Mouse (Mus musculus) hindbrain, embryonic 15.5 days (tissue): ENCODE measurements at regions not wholly inside any gene's neighbourhood (a gene's known extent, or its start where the extent isn't known, plus 50 kb on each side); places are given as distances from the start of the nearest gene placed in this dataset.

Experiments
- ATAC-seq: fragments of 200-750 bp; cut with Nextera tagmentation; 2 replicates; pipeline ENCODE4 v1.8.0; 2017; ENCODE audit warnings: low read depth, moderate number of reproducible peaks, moderate TSS enrichment; ENCODE audit not compliant: low FRiP score
- H3K27ac ChIP-seq: fragments of 300-500 bp; sonication (generic); replicated peaks from 2 replicates; pipeline ENCODE4 v1.5.1; 2015; ENCODE audit warnings: mild to moderate bottlenecking, inconsistent platforms
- H3K27me3 ChIP-seq: fragments of 300-500 bp; sonication (generic); 2 replicates; pipeline ENCODE4 v1.6.1; 2015; ENCODE audit warnings: control low read depth, inconsistent platforms
- H3K36me3 ChIP-seq: fragments of 300-500 bp; sonication (generic); 2 replicates; pipeline ENCODE4 v1.6.1; 2015; ENCODE audit warnings: control low read depth, inconsistent platforms
- H3K4me1 ChIP-seq: fragments of 300-500 bp; sonication (generic); replicated peaks from 2 replicates; pipeline ENCODE4 v1.6.1; 2015; ENCODE audit warnings: control low read depth, inconsistent platforms
- H3K4me2 ChIP-seq: fragments of 300-500 bp; sonication (generic); 2 replicates; pipeline ENCODE4 v1.6.1; 2015; ENCODE audit warnings: moderate library complexity, mild to moderate bottlenecking, inconsistent platforms
- H3K4me3 ChIP-seq: fragments of 300-500 bp; sonication (generic); 2 replicates; pipeline ENCODE4 v1.5.1; 2015; ENCODE audit warnings: mild to moderate bottlenecking, inconsistent platforms
- H3K9ac ChIP-seq: fragments of 300-500 bp; sonication (generic); 2 replicates; pipeline ENCODE4 v1.6.1; 2015; ENCODE audit warnings: inconsistent platforms
- H3K9me3 ChIP-seq: fragments of 300-500 bp; sonication (generic); 2 replicates; pipeline ENCODE4 v1.6.1; 2016; ENCODE audit warnings: control low read depth, inconsistent platforms
- WGBS: fragments of 180-500 bp; shearing (Covaris S2); methylation state at CpG from one replicate; pipeline ENCODE4 v1.1.7; 2015; 5-methylcytosine and 5-hydroxymethylcytosine counted together

- no peaks in the 10 kb centered on the region for H3K9me3 ChIP-seq
- H3K4me2 ChIP-seq: no peak overlapping the region
- H3K36me3 ChIP-seq: no peaks in the 10 kb centered on the region
- no peak overlapping the region for H3K27ac ChIP-seq
- 87% methylated on average over 8 of the region's 8 CpGs for WGBS
- H3K4me1 ChIP-seq: no peaks in the 10 kb centered on the region
- H3K9ac ChIP-seq: no peak overlapping the region
- H3K27me3 ChIP-seq: no peaks in the 10 kb centered on the region
- H3K4me3 ChIP-seq: no peak overlapping the region
- no peak for ATAC-seq
Observed at GRCm38 (mm10) chr3:149436420-149436819, 446.1 kb upstream of the Adgrl2 start.

DNA sequence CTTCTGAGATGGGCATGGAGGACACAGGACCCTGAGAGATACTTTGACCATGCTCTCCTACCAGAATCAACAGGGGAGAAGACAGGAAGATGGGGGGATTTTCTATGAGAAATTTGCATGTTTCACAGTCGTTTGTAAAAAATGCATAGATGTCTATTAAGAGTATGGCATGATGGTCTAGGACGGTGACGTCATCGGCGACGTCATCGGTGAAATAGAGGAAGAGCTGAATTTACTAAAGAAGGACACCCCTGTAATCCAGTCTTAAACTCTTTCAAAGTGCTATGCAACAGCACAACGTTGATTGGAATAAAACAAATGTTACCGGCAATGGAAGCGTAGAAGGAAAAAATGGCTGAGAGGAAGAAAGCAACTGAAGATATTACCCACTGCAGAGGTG lies 441.4 kb upstream of the Adgrl2 start:
- WGBS: 97% methylated on average over 10 of the region's 10 CpGs
- H3K4me1 ChIP-seq: no peaks in the 10 kb centered on the region

GRCm38 (mm10) chr3:149426023-149426759 lies 435.8 kb upstream of the Adgrl2 start:
- H3K9me3 ChIP-seq: no peaks in the 10 kb centered on the region
- no peaks in the 10 kb centered on the region for H3K36me3 ChIP-seq
- peak overlapping the region; percentile 25 for H3K4me2 ChIP-seq
- H3K27me3 ChIP-seq: no peaks in the 10 kb centered on the region
- 53% methylated on average over 18 of the region's 18 CpGs for WGBS
- no peak for ATAC-seq
- H3K4me3 ChIP-seq: no peak overlapping the region
- H3K4me1 ChIP-seq: no peaks in the 10 kb centered on the region; the same call in 1 of the 2 replicates
- no peak overlapping the region for H3K9ac ChIP-seq
- H3K27ac ChIP-seq: no peak overlapping the region

More for the DNA sequence above, 441.4 kb upstream of the Adgrl2 start:
- no peak overlapping the region for H3K4me3 ChIP-seq
- no peaks in the 10 kb centered on the region for H3K9me3 ChIP-seq
- no peaks in the 10 kb centered on the region for H3K27me3 ChIP-seq
- ATAC-seq: no peak
- H3K27ac ChIP-seq: no peak overlapping the region
- no peak overlapping the region for H3K9ac ChIP-seq
- H3K36me3 ChIP-seq: no peaks in the 10 kb centered on the region
- H3K4me2 ChIP-seq: no peak overlapping the region

DNA sequence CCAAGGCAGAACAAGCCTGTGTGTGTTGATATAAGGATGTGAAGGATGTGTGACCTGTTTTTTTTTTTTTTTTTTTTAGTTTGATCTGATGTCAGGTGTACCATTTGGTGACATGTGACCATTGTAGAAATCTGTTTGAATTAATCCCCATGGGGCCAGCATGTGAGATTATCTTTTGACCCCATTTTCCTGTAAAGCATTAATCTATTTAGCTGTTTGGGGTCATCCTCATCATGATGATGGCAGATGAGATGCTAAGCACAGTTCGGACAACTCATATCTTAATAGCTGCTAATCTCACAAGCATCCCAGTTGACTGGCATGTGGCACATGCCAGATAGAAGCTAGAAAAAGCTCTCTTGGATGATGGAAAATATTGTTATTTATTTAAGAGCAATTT lies 434.0 kb upstream of the Adgrl2 start:
- Histone ChIP-seq H3K4me1 (no peaks in the 10 kb centered on the region; the same call in 1 of the 2 replicates), H3K27ac (no peak overlapping the region), H3K36me3 (no peaks in the 10 kb centered on the region), H3K27me3 (no peaks in the 10 kb centered on the region), H3K9ac (no peak overlapping the region), H3K9me3 (no peaks in the 10 kb centered on the region), H3K4me3 (no peak overlapping the region), H3K4me2 (no peak overlapping the region)
- no peak for ATAC-seq
- 83% methylated on average over 1 of the region's 1 CpGs for WGBS

DNA sequence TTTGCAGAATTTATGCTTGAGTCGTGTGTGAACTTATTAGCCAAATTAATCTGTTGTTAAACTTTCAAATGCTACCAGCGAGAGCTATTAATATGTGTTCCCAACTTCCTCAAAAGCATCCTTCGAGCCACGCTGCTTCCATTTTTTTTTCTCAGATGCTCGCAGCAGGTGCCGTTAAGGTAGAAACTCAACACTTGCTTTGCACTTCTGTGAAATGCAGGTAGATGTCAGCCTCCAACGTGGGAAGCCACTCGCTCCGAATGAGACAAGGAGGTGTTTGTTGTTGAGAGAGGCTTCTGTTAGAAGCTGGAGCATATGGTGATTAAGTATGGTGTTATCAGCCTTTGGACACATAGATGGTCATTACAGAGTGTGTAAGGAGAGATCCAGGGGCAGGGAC lies 433.1 kb upstream of the Adgrl2 start:
- 70% methylated on average over 9 of the region's 9 CpGs for WGBS
- H3K36me3 ChIP-seq: no peaks in the 10 kb centered on the region
- no peak overlapping the region for H3K4me2 ChIP-seq
- no peak overlapping the region for H3K27ac ChIP-seq
- H3K4me3 ChIP-seq: no peak overlapping the region
- H3K27me3 ChIP-seq: no peaks in the 10 kb centered on the region
- H3K9ac ChIP-seq: no peak overlapping the region
- H3K4me1 ChIP-seq: no peaks in the 10 kb centered on the region; the same call in 1 of the 2 replicates
- no peak for ATAC-seq
- H3K9me3 ChIP-seq: no peaks in the 10 kb centered on the region

GRCm38 (mm10) chr3:149415081-149415480 lies 424.7 kb upstream of the Adgrl2 start:
- Histone ChIP-seq H3K36me3 (no peaks in the 10 kb centered on the region), H3K9me3 (no peaks in the 10 kb centered on the region), H3K27ac (no peak overlapping the region), H3K9ac (no peak overlapping the region), H3K27me3 (no peaks in the 10 kb centered on the region), H3K4me3 (no peak overlapping the region), H3K4me1 (no peaks in the 10 kb centered on the region), H3K4me2 (no peak overlapping the region)
- 88% methylated on average over 4 of the region's 4 CpGs for WGBS
- ATAC-seq: no peak

DNA sequence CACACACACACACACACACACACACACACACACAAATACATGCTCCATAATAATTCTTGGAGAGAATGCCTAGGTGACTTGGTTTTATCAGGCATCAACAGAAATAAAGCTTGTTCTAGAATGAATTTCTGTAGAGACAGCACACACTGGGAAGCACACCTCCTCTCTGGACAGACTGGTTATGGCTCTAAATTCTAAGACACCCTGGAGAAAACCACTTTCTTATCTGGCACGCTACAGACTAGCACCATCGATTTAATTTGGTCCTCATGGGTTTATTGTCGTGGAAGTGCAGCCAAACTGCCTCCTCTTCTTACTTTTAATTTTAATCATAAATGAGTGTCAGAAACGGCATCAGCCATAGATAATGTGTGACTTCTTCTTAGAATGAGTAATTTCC lies 422.8 kb upstream of the Adgrl2 start:
- no peaks in the 10 kb centered on the region for H3K36me3 ChIP-seq
- WGBS: 58% methylated on average over 4 of the region's 4 CpGs
- H3K4me3 ChIP-seq: no peak overlapping the region
- H3K9me3 ChIP-seq: no peaks in the 10 kb centered on the region
- H3K4me2 ChIP-seq: no peak overlapping the region
- no peaks in the 10 kb centered on the region for H3K27me3 ChIP-seq
- no peaks in the 10 kb centered on the region for H3K4me1 ChIP-seq
- no peak overlapping the region for H3K9ac ChIP-seq
- no peak for ATAC-seq
- no peak overlapping the region for H3K27ac ChIP-seq

DNA sequence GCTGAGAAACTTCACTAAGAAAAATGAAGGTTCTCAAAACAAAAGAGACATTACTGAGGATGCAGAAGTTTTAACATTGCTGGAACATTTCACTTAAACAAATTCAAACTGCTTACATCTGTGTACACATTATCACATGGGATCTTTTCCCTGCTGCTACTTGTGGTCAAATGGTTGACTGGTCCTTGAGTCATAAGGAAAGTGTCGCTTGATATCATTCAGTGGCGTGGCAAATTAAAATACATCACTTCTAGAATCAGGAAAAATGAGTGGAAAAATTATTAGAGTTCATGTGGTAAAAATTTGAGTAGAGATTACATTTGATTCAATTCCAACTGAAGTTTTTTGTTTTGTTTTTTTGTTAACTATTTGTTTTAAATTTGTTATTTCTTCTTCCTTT lies 420.2 kb upstream of the Adgrl2 start:
- no peak overlapping the region for H3K9ac ChIP-seq
- no peak overlapping the region for H3K27ac ChIP-seq
- H3K36me3 ChIP-seq: no peaks in the 10 kb centered on the region
- no peaks in the 10 kb centered on the region for H3K9me3 ChIP-seq
- no peaks in the 10 kb centered on the region for H3K27me3 ChIP-seq
- no peak overlapping the region for H3K4me2 ChIP-seq
- ATAC-seq: no peak
- no peaks in the 10 kb centered on the region for H3K4me1 ChIP-seq
- WGBS: 92% methylated on average over 2 of the region's 2 CpGs
- H3K4me3 ChIP-seq: no peak overlapping the region

DNA sequence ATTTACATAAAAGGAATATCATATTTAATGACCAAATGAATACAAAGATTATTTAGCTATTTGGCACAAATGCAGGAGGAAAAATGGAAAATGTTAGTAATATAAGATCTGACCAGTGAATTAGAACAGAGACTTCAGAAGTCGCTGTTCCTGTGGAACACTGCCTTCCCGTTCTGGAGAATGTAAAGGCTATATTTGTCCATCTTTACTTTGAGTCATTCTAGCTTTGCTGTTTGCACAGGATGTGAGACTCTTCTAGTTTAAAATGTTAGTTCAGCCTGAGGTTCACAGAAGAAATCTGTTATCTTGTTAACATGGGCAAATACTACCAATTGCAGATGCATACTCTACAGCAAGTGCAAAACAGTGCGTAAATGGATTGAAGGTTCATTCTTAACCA lies 418.5 kb upstream of the Adgrl2 start:
- no peak for ATAC-seq
- Histone ChIP-seq H3K4me1 (no peaks in the 10 kb centered on the region), H3K27ac (no peak overlapping the region), H3K9me3 (no peaks in the 10 kb centered on the region), H3K27me3 (no peaks in the 10 kb centered on the region), H3K4me2 (no peak overlapping the region), H3K9ac (no peak overlapping the region), H3K4me3 (no peak overlapping the region), H3K36me3 (no peaks in the 10 kb centered on the region)
- 87% methylated on average over 3 of the region's 3 CpGs for WGBS

DNA sequence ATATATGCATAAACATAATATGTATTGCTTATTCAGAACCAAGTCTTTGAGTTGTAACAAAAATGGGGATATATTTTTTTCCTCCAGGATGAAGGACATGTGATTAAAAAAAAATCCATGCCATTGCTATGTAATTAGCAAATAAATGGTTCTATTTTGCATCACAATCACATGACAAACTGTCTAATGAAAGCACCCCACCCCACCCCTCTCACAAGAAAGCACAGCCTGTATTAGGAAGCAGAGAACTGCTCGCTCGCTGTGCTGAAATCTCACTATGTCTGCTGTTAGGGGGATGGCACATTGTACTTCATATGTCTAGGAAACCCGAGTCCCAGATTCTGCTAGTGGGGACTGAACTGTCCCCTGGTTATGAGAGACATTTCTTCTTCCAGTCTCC lies 415.5 kb upstream of the Adgrl2 start:
- 48% methylated on average over 3 of the region's 3 CpGs for WGBS
- Histone ChIP-seq H3K9ac (no peak overlapping the region), H3K4me2 (no peak overlapping the region), H3K27me3 (no peaks in the 10 kb centered on the region), H3K36me3 (no peaks in the 10 kb centered on the region), H3K27ac (no peak overlapping the region), H3K4me1 (no peaks in the 10 kb centered on the region), H3K4me3 (no peak overlapping the region), H3K9me3 (no peaks in the 10 kb centered on the region)
- ATAC-seq: no peak

DNA sequence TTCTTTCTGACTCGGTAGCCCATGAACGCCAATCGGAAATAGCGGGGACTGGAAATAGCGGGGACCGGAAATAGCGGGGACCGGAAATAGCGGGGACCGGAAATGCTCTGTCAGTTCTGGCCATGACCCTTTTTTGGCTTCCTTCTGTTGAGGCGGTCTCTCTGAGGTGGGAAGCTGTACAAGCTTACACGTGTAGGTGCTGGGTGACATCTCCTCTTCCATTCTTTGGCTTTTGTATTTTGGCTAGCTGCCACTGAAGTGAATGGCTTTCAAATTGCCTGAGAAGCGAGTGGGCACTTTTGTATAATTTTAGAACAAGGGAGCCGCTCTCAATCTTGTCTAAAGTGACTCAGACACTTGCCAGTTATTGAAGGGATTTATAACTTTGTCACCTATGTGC lies 414.3 kb upstream of the Adgrl2 start:
- WGBS: 92% methylated on average over 14 of the region's 14 CpGs
- no peaks in the 10 kb centered on the region for H3K9me3 ChIP-seq
- no peaks in the 10 kb centered on the region for H3K4me1 ChIP-seq
- no peaks in the 10 kb centered on the region for H3K36me3 ChIP-seq
- H3K27me3 ChIP-seq: no peaks in the 10 kb centered on the region
- H3K9ac ChIP-seq: no peak overlapping the region
- no peak overlapping the region for H3K4me3 ChIP-seq
- no peak for ATAC-seq
- H3K27ac ChIP-seq: no peak overlapping the region
- H3K4me2 ChIP-seq: no peak overlapping the region

DNA sequence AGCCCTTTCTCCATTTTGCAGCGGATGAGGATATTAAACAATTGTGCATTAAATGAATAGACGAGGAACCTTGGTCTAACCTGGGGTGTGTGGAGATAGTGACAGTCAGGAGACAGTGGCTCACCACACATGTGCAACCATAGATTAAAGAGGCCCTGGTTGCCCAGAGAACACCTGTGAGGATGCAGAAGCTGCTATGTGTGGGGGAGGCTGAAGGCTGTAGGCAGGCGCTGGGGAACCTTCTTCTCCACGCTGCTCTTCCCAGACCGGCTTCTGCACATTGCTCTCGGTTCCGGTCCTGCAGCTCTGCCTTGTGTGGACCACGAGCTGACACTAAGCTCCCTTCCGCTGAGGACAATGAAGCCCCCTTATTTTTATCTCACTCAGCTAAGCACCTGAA lies 412.1 kb upstream of the Adgrl2 start:
- H3K27me3 ChIP-seq: no peaks in the 10 kb centered on the region
- 83% methylated on average over 9 of the region's 9 CpGs for WGBS
- no peak overlapping the region for H3K9ac ChIP-seq
- no peak overlapping the region for H3K4me3 ChIP-seq
- no peak overlapping the region for H3K4me2 ChIP-seq
- no peak overlapping the region for H3K27ac ChIP-seq
- H3K4me1 ChIP-seq: no peaks in the 10 kb centered on the region
- ATAC-seq: no peak
- no peaks in the 10 kb centered on the region for H3K9me3 ChIP-seq
- no peaks in the 10 kb centered on the region for H3K36me3 ChIP-seq

DNA sequence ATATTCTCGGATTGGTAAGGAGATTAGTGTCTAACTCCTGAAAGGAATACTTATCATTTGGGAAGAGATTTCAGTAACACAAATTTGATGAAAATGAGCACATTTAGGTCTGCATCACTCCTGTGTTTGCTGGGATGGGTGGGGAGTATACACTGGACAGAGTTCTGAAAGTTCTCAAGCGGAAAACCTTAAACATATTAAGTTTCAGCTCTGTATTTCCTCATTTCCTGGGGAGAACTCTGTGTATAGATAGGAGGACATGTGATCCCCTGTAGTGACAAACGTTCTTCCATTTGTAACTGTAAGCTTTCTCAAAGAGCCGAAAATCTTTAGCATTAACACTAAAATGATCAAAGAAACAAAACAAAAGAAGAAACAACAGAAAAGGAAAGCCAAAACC lies 404.7 kb upstream of the Adgrl2 start:
- no peak for ATAC-seq
- Histone ChIP-seq H3K4me2 (no peak overlapping the region), H3K36me3 (no peaks in the 10 kb centered on the region), H3K27ac (no peak overlapping the region), H3K27me3 (no peaks in the 10 kb centered on the region), H3K4me3 (no peak overlapping the region), H3K9me3 (no peaks in the 10 kb centered on the region), H3K9ac (no peak overlapping the region), H3K4me1 (no peaks in the 10 kb centered on the region)
- WGBS: 81% methylated on average over 4 of the region's 4 CpGs
